Mouse (Mus musculus) lung, postnatal 10 days (tissue): Measurements from ENCODE around the gene Edn3.

ENCODE experiments used
- DNase-seq: peaks from one replicate; pipeline ENCODE4 v3.0.0; 2021

Gene Edn3

GRCm38 (mm10) chr2:174760479-174761121 is at the start of gene Edn3:
TSS of gene Edn3 (plus strand) at chr2:174760619.
- peak; percentile 48 for DNase-seq

- DNase-seq = no peak
Observed at GRCm38 (mm10) chr2:174712043-174712442, 48.4 kb upstream of the Edn3 start.

GRCm38 (mm10) chr2:174715938-174716337 is 44.5 kb upstream of the Edn3 start:
- no peak for DNase-seq

- DNase-seq = no peak
Observed at GRCm38 (mm10) chr2:174717857-174718256, 42.6 kb upstream of the Edn3 start.

- no peak for DNase-seq
Observed at GRCm38 (mm10) chr2:174727114-174727823, 33.1 kb upstream of the Edn3 start.

GRCm38 (mm10) chr2:174731939-174732338 is 28.5 kb upstream of the Edn3 start:
- DNase-seq = no peak

- DNase-seq = no peak
Observed at GRCm38 (mm10) chr2:174735270-174735669, 25.1 kb upstream of the Edn3 start.

GRCm38 (mm10) chr2:174747182-174747581 is 13.2 kb upstream of the Edn3 start:
- peak; percentile 42 for DNase-seq

- no peak for DNase-seq
Observed at GRCm38 (mm10) chr2:174748381-174748780, 12.0 kb upstream of the Edn3 start.

- no peak for DNase-seq
Observed at GRCm38 (mm10) chr2:174753197-174753596, 7.2 kb upstream of the Edn3 start.

GRCm38 (mm10) chr2:174754231-174754630 is 6.2 kb upstream of the Edn3 start:
- DNase-seq = peak; percentile 60

GRCm38 (mm10) chr2:174759189-174759588 is 1.2 kb upstream of the Edn3 start:
- no peak for DNase-seq

GRCm38 (mm10) chr2:174761452-174762101 is 1.2 kb downstream of the Edn3 start:
- DNase-seq = no peak

GRCm38 (mm10) chr2:174762310-174762709 is 1.9 kb downstream of the Edn3 start:
- no peak for DNase-seq

GRCm38 (mm10) chr2:174768891-174769528 is 8.6 kb downstream of the Edn3 start:
- peak; percentile 65 for DNase-seq

- no peak for DNase-seq
Observed at GRCm38 (mm10) chr2:174774177-174775111, 14.0 kb downstream of the Edn3 start.

- DNase-seq = no peak
Observed at GRCm38 (mm10) chr2:174782016-174782415, 21.6 kb downstream of the Edn3 start.

GRCm38 (mm10) chr2:174782880-174783279 is 22.5 kb downstream of the Edn3 start:
- no peak for DNase-seq

GRCm38 (mm10) chr2:174788830-174789229 is 28.4 kb downstream of the Edn3 start:
- no peak for DNase-seq

GRCm38 (mm10) chr2:174792436-174793125 is 32.2 kb downstream of the Edn3 start:
- DNase-seq = no peak

- no peak for DNase-seq
Observed at GRCm38 (mm10) chr2:174793181-174793580, 32.8 kb downstream of the Edn3 start.

- no peak for DNase-seq
Observed at GRCm38 (mm10) chr2:174796998-174797397, 36.6 kb downstream of the Edn3 start.
